Mouse (Mus musculus): Measurements from ENCODE around the gene Maip1.

- TF ChIP-seq POLR2A (IDR thresholded peaks at IDR 0.05; ENCODE audit: insufficient read depth, low read depth, low read length) (no peak), EP300 (IDR thresholded peaks at IDR 0.05; ENCODE audit: insufficient read depth, low read depth, low read length) (no peak), CTCF (IDR thresholded peaks at IDR 0.05) (no peak)
Measured at GRCm38 (mm10) chr1:57445679-57446078, 39.6 kb downstream of the Maip1 start.

All from heart, adult 2 months (tissue).